Mouse (Mus musculus): ENCODE results near the gene Olfr1.

Gene Olfr1

GRCm38 (mm10) chr11:73399514-73399913, at the start of gene Olfr1:
Gene Olfr1 (minus strand): TSS chr11:73399614.
- no peak for DNase-seq (ENCODE audit: low read depth, low spot score)

GRCm38 (mm10) chr11:73428377-73428776, 29.0 kb upstream of the Olfr1 start, which contains the start of gene Olfr378:
Gene Olfr378 (minus strand): TSS chr11:73428477.
- DNase-seq (ENCODE audit: low read depth, low spot score) = no peak

GRCm38 (mm10) chr11:73395374-73395773, 4.0 kb downstream of the Olfr1 start:
- DNase-seq (ENCODE audit: low read depth, low spot score) = no peak

- no peak for DNase-seq (ENCODE audit: low read depth, low spot score)
Measured at GRCm38 (mm10) chr11:73370946-73371345, 28.5 kb downstream of the Olfr1 start, which contains the start of gene Olfr376. Gene Olfr376 (plus strand): TSS chr11:73371246.

GRCm38 (mm10) chr11:73350483-73350882, 48.9 kb downstream of the Olfr1 start, which contains the start of gene Olfr20:
Gene Olfr20 (plus strand): TSS chr11:73350783.
- DNase-seq (ENCODE audit: low read depth, low spot score) = no peak

Data from embryo, embryonic 11.5 days (tissue).